Mouse (Mus musculus): ENCODE measurements at regions not wholly inside any gene's neighbourhood (a gene's known extent, or its start where the extent isn't known, plus 50 kb on each side); places are given as distances from the start of the nearest gene placed in this dataset.

GRCm38 (mm10) chr5:83991513-83991912, 425.7 kb downstream of the Epha5 start:
- no peak for ATAC-seq (ENCODE audit: low TSS enrichment)

GRCm38 (mm10) chr5:83990679-83991498, 426.3 kb downstream of the Epha5 start:
- peak; percentile 23; the same call in 1 of the 2 replicates for ATAC-seq (ENCODE audit: low TSS enrichment)

- ATAC-seq (ENCODE audit: low TSS enrichment) = no peak
These were observed 455.6 kb downstream of the Epha5 start for GRCm38 (mm10) chr5:83961573-83961972.

- no peak for ATAC-seq (ENCODE audit: low TSS enrichment)
These were observed 458.4 kb downstream of the Epha5 start for GRCm38 (mm10) chr5:83958800-83959199.

GRCm38 (mm10) chr5:83958196-83958595, 459.0 kb downstream of the Epha5 start:
- ATAC-seq (ENCODE audit: low TSS enrichment) = no peak
